Mouse (Mus musculus): ENCODE results near the gene Spout1.
"Not testable (repeated sequence)": the region's sequence is repeated elsewhere in the genome, so short reads cannot be mapped to it uniquely, and the experiment has no call there.

The Spout1 gene

DNA sequence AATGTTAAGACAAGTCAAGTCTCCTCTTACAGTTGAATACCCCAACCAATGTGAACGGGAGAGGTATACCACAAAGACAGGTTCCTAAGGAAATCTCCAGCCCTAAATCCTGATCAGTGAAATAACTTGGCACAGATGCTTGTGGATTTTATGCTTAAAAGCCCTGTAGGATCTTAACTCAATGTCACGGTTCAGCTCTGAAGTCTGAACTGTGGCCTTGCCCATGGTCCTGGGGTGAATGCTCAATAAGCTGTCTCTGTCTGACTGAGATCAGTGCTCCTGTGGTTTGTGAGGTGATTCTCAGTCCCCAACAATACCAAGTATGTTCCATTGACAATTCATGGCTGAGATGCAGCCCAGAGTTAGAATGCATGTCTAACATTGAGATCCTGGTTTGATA is 4.2 kb upstream of the Spout1 start:
- in situ Hi-C loops (cut with MboI; ENCODE audit: unreplicated experiment in 2 of 2), result no loop called here

GRCm38 (mm10) chr2:30178711-30179110 is 452 bp upstream of the Spout1 start:
- in situ Hi-C loops (cut with MboI; ENCODE audit: unreplicated experiment in 2 of 2), result not testable (repeated sequence)

- in situ Hi-C loops (cut with MboI; ENCODE audit: unreplicated experiment in 2 of 2), result no loop called here
These were observed 1.7 kb downstream of the Spout1 start for GRCm38 (mm10) chr2:30176561-30176960.

GRCm38 (mm10) chr2:30175897-30176296 is 2.4 kb downstream of the Spout1 start:
- in situ Hi-C loops (cut with MboI; ENCODE audit: unreplicated experiment in 2 of 2), result no loop called here

GRCm38 (mm10) chr2:30173541-30174240 is 4.6 kb downstream of the Spout1 start:
- in situ Hi-C loops (cut with MboI; ENCODE audit: unreplicated experiment in 2 of 2), result loop anchor here in 1 of 2 experiments (5.0 to 25.0 kb wide), 2 partner anchors 84 to 136 kb away; partner anchors contain the start of gene Wdr34

DNA sequence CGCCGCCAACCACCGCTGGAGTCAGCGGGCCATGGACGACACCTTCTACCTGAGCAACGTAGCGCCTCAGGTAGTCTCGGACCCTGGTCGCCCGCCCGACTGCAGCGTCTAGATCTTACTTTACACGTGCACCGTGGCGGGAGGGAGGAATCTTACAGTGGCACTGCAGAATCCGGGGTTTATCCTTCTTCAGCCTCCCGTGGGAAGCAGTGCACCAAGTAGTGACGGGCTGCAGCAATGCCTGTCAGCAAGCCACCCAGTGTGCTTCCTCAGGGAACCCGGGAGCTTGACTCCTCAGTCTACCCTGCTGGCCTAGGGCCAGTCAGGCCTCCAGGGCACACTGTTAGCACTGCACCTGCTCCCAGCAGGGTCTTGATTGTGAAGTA is 6.3 kb downstream of the Spout1 start:
- in situ Hi-C loops (cut with MboI; ENCODE audit: unreplicated experiment in 2 of 2), result loop anchor here in 1 of 2 experiments (5.0 to 25.0 kb wide), 2 partner anchors 85 to 135 kb away; partner anchors contain the start of gene Wdr34

- in situ Hi-C loops (cut with MboI; ENCODE audit: unreplicated experiment in 2 of 2), result loop anchor here in 1 of 2 experiments (5.0 to 25.0 kb wide), 2 partner anchors 86 to 134 kb away; partner anchors contain the start of gene Wdr34
These were observed 6.8 kb downstream of the Spout1 start, which contains the start of gene Endog for GRCm38 (mm10) chr2:30171371-30171996. Endog (plus strand) TSS chr2:30171493.

DNA sequence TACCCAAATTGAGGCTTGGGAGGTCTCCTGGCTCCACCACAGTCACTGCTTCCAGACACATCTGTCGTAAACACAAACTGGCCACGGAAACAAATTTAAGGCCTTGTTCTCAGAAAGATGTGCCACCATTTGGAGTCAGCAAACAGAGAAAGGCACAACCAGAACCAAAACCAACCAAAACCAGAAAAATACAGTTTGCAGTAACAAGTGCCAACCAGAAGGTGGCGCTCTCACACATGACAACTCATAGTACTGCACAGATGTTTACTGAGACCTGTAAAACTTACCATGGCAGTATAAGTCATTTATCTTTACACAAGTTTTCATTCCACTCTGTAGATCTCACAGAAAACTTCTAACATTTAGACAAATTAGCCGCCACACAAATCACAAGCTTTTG is 11.6 kb downstream of the Spout1 start:
- in situ Hi-C loops (cut with MboI; ENCODE audit: unreplicated experiment in 2 of 2), result loop anchor here in 1 of 2 experiments (25.0 kb wide), 1 partner anchor 129 kb away; the partner anchor contains the start of gene Wdr34

DNA sequence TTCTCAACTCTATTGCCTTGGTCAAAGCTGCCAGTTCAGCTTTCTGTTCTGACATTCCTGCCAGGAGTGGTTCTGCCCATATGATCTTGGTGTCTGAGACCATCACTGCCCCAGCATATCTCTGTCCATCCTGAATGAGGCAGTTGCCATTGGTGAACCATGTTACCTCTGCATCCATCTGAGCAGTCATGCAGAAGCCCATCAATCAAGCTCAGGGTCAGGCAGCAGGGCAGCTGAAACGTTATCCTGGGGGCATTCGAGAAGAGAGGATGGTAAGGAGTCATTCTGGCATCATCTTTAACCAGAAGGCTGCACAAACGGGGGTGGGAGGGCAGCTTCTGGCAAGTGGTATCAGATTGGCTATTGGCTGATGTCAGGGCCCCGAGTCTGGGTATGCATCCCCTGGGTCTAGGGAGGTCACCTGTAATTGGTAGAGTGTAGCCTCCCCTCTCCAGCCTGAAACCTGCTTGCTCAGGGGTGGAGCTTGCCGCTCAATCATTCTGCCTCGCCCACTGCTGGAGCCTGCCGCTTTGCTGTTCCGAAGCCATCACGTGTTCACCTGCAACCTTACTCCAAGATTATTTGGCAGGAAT is 13.8 kb downstream of the Spout1 start:
- in situ Hi-C loops (cut with MboI; ENCODE audit: unreplicated experiment in 2 of 2), result loop anchor here (5.0 to 25.0 kb wide), 2 partner anchors 57 to 127 kb away; partner anchors contain the start of gene Wdr34 (in 1 of the 2)

DNA sequence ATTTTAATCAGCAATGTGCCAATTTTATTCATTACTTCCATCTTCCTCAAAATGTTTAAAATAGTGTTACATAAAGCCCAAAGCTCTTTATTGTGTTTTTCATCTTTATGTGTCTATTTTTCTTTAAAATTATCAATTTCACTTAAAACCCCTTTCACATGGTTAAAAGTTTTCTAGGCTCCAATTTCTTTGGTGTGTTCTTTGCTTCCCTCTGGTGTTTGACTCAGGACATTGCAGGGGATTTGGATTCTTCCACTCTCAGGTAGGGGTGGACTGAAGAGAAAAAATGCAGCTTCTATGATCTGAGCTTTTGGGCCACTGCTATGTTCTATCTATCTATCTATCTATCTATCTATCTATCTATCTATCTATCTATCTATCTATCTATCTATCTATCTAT is 16.4 kb downstream of the Spout1 start:
- in situ Hi-C loops (cut with MboI; ENCODE audit: unreplicated experiment in 2 of 2), result loop anchor here (5.0 to 25.0 kb wide), 2 partner anchors 55 to 125 kb away; partner anchors contain the start of gene Wdr34 (in 1 of the 2)

GRCm38 (mm10) chr2:30159871-30160270 is 18.4 kb downstream of the Spout1 start:
- in situ Hi-C loops (cut with MboI; ENCODE audit: unreplicated experiment in 2 of 2), result loop anchor here (5.0 to 25.0 kb wide), 2 partner anchors 53 to 123 kb away; partner anchors contain the start of gene Wdr34 (in 1 of the 2)

- in situ Hi-C loops (cut with MboI; ENCODE audit: unreplicated experiment in 2 of 2), result loop anchor here in 1 of 2 experiments (25.0 kb wide), 1 partner anchor 115 kb away; the partner anchor contains the start of gene Wdr34
These were observed 25.6 kb downstream of the Spout1 start for GRCm38 (mm10) chr2:30152616-30153015.

DNA sequence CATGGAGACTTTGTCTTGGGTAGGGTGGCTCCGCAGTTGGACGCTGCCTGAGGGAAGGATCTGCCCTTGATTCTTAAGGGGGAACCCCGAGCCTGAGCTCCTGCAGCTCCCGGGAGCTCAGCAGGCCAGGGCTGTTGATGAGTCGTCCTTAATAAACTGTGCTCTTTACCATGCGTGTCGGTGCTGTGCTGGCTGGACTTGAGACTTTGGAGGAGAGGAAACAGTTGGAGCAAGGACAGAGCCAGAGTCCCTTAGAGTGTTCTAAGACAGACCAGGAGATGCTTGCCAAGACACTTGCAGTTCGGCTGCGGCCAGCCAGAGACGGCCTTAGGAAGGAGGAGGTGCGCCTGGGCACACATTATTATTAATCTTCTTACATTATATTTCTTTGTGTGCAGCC is 26.4 kb downstream of the Spout1 start:
- in situ Hi-C loops (cut with MboI; ENCODE audit: unreplicated experiment in 2 of 2), result loop anchor here in 1 of 2 experiments (25.0 kb wide), 1 partner anchor 115 kb away; the partner anchor contains the start of gene Wdr34

GRCm38 (mm10) chr2:30147466-30147865 is 30.8 kb downstream of the Spout1 start:
- in situ Hi-C loops (cut with MboI; ENCODE audit: unreplicated experiment in 2 of 2), result no loop called here

- in situ Hi-C loops (cut with MboI; ENCODE audit: unreplicated experiment in 2 of 2), result no loop called here
These were observed 33.8 kb downstream of the Spout1 start for GRCm38 (mm10) chr2:30144436-30144835.

- in situ Hi-C loops (cut with MboI; ENCODE audit: unreplicated experiment in 2 of 2), result not testable (repeated sequence)
These were observed 38.2 kb downstream of the Spout1 start for GRCm38 (mm10) chr2:30140021-30140420.

GRCm38 (mm10) chr2:30136458-30136857 is 41.8 kb downstream of the Spout1 start:
- in situ Hi-C loops (cut with MboI; ENCODE audit: unreplicated experiment in 2 of 2), result no loop called here

DNA sequence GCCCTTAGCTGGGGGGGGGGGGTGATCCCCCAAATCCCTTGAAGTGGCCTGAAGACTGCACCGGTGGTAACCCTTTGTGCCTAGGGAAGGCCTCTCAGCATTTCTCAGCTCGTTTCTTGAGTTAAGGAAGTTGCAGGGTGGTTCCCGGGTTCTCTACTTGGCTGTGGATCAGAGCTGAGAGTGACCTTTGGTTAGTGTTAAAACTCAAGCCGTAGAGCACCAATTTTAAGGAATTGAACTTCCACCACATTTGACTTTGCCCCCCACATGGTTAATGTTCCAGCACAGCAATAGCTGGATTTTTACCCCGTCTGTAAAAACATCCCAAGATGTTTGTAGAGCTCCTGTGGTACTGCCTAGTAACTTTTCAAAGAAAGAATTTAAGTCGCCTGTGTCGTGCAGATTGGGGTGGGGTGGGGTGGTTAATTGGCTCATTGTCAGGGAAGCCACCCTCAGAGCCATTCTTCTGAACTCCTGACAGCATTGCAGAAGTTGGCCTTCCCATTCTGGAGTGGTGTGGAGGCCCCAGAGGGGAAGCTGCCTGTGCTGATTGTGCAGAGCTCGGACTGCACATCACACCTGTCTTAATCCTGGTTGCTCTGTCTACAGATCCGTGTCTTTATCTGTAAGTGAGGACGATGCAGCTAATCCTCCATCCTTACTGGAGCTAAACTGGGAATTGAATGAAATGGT is 43.2 kb downstream of the Spout1 start:
- in situ Hi-C loops (cut with MboI; ENCODE audit: unreplicated experiment in 2 of 2), result no loop called here

DNA sequence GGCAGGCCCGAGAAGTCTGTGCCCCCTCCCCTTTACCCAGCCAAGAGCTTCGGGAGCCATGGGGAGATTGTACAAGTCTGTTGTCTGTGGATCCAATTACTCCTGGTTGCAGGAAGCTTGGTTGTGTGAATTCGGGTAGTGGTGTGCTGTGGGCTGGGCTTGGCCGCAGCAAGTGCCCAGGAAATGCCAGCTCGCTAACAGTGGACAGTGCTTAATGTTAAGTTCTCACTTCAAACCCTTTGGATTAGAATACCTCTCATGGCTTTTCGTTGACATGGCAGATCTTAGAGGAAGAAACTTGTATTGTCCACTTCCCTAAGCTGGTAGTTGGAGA is 43.9 kb downstream of the Spout1 start:
- in situ Hi-C loops (cut with MboI; ENCODE audit: unreplicated experiment in 2 of 2), result no loop called here

DNA sequence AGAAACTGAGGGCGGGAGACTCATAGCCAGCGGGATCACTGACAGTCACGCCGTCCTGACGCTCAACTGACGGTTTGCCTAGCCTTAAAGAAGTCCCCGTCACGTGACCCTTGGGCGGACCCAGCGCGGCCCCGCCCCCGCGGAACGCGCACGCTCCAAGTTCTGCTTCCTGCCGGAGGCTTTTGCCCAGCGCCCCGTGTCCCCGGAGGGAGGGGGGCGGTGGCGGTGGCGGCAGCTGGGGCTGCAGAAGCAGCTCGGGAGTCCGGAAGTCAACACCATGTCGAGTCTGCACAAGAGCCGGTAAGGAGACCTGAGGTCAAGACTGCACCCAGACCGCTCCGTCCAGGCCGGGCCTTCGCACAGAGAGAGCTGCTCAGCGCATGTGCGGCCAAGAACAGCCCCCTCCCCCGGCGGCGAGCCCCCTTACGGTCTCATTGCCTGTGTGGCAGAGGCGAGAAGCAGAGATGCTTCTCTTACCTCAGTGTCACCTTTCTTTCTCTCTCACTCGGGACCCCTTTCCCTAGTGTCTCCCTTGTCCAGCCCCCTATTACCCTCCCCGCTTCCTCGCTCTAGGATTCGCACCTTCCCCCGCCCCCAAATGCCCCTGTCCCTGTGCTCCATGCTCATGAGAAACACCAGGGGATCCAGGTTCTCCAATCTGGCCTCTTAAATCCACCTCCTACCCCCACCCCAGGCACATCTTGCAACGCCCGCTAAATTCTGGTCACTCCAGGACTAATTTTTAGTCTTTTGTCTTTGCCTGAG is 44.5 kb downstream of the Spout1 start, which contains the start of gene Tbc1d13:
Gene Tbc1d13, plus strand, starts transcription at position 134 of the 765 bp plus-strand sequence.
- in situ Hi-C loops (cut with MboI; ENCODE audit: unreplicated experiment in 2 of 2), result no loop called here
